Mouse (Mus musculus): ENCODE results near the gene Dock8. TPM values are rescaled to one million over a fixed set of nuclear protein-coding genes. Genes with fewer than 3 reads are reported as not detected.

The Dock8 gene
- 0.90 and 1.1 TPM in 2 replicates for polyA plus RNA-seq (2021; fragmentation: Nextera tagmentation)
- long read RNA-seq, experiment 1, partial matches to known transcripts: 1 of 2 reads
- long read RNA-seq, experiment 1, other reads (novel, unspliced or antisense): 1 of 2 reads
- long read RNA-seq, experiment 2, partial matches to known transcripts: 0 of 1 reads
- long read RNA-seq, experiment 2, other reads (novel, unspliced or antisense): 1 of 1 reads

GRCm38 (mm10) chr19:24999201-24999886 lies at the start of gene Dock8:
Gene Dock8 (plus strand): TSS chr19:24999534.

GRCm38 (mm10) chr19:24961172-24961962 lies 38.0 kb upstream of the Dock8 start, which contains the start of gene Cbwd1:
Gene Cbwd1 (minus strand): TSS chr19:24961610.

DNA sequence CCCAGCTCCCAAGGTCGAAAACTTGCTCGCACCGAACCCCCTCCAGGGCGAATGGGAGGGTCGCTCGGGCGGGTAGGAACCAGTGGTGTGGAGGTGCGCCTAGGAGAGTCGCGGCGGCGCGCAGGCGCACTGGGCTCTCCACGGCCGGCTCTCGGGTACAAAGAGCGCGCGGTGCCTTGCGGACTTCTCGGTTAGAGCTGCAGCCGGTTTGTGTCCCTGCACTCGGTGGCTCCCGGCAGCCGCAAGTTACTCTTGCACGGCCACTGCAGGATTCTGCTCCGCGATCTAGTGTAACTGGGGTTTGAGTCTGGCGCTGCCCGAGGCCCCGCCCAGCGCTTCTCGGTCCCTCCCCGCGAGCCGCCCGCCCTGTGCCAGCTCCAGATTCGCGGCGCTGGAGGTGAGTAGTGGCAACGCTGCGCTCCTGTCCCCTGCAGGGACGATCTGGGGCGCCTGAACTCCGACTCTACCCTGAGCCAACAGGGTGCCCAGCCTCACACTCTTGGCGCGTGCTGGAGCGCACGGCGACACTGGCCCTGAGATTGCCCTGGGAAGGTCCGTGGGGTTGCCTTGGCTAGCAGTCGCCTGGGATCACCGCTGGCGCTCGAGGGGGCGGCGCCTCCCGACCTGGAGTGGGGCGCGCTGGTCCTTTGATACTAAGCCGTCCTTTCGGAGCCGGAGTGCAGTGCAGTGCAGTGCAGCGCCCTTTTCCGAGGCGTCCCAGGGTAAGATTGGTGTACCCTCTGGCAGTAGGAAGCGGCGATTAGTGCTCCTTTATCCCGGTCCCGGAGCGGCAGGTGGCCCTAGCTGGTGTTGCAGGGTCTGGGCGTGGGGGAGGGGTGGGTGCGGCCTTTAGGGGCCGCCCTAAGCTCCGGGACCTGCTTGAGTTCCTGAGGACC lies 237.5 kb downstream of the Dock8 start, which contains the start of gene Kank1:
Gene Kank1, plus strand, starts transcription at position 380 of the 896 bp plus-strand sequence.

Other genes with a start within 250 kb of the Dock8 start
- 0.13 and 0.25 TPM in 2 replicates for gene Pgm5, start 137.7 kb upstream of the Dock8 start, polyA plus RNA-seq (2021; fragmentation: Nextera tagmentation)
- gene Gm10053, start 123.8 kb upstream of the Dock8 start, polyA plus RNA-seq (2021; fragmentation: Nextera tagmentation): 204 and 209 TPM in 2 replicates
- not detected in 2 replicates for gene Foxd4, start 98.3 kb upstream of the Dock8 start, polyA plus RNA-seq (2021; fragmentation: Nextera tagmentation)
- gene Cbwd1, start 37.9 kb upstream of the Dock8 start, polyA plus RNA-seq (2021; fragmentation: Nextera tagmentation): 13.8 and 15.5 TPM in 2 replicates
- 5.2 and 5.5 TPM in 2 replicates for gene Kank1, start 237.4 kb downstream of the Dock8 start, polyA plus RNA-seq (2021; fragmentation: Nextera tagmentation)